Mouse (Mus musculus): ENCODE measurements around the gene Etv3. TPM values are rescaled to one million over a fixed set of nuclear protein-coding genes. Genes with fewer than 3 reads are reported as not detected.
"Not testable (repeated sequence)": the region's sequence is repeated elsewhere in the genome, so short reads cannot be mapped to it uniquely, and the experiment has no call there.

Gene Etv3
- 12.1 and 12.4 TPM in 2 replicates for polyA plus RNA-seq (2015; fragmentation: Nextera tagmentation; extraction: Ambion mirVana)

DNA sequence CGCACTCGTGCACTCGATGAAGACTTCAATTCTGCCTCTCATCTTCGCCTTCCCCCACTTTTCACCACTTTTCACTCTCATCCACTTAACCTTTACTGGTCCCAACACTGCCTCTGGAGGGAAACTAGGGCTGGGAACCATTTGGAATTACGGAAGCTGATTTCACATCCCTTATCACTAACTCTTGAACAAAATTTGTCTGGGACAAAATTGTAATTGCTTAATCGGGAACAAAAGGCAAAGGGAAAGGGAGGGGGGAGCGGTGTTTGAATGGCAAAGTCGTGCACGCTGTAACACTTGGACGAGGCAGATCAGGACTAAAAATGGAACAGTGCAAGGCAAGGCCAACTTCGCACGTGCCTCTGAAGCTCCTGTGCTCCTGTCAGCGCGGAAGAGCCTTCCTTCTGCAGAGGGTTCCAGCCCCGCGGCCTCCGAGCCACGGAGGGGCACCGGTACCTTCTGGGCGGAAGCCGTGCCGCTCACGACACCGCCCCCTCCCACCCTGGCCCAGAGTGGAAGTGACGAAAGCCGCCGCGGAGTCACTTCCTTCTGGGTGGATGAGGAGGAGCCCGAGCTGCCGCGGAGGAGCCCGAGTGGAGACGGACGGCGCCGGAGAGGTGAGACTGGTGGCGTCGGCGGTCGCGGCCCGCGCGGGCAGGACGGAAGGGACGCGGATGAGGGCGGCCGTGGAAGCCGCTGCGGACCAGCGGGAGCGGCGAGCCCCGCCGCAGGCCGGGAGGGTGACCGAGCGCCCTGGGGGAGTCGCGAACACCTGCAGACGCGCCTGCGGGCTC lies at the start of gene Etv3:
Gene Etv3 (plus strand): TSS at position 365 of the 794 bp plus-strand sequence.
- 4% methylated on average over 59 of the region's 64 CpGs for WGBS
- peaks cover 12% of the 10 kb centered on the region for H3K4me1 ChIP-seq (replicated peaks; ENCODE audit: control insufficient read depth, insufficient read depth, low read length)
- peak; percentile 99 for ATAC-seq
- peak within 1 kb of the TSS; percentile 91 for H3K9ac ChIP-seq (replicated peaks; ENCODE audit: low read depth, low read length)
- no peaks in the 10 kb centered on the region for H3K27me3 ChIP-seq (replicated peaks; ENCODE audit: control insufficient read depth, insufficient read depth, low read length)
- H3K4me3 ChIP-seq (replicated peaks; ENCODE audit: low read length): peak within 1 kb of the TSS; percentile 77
- peaks cover 21% of the 10 kb centered on the region for H3K36me3 ChIP-seq (ENCODE audit: control insufficient read depth, insufficient read depth)
- H3K9me3 ChIP-seq (ENCODE audit: control insufficient read depth, low read length): no peaks in the 10 kb centered on the region
- peak within 1 kb of the TSS; percentile 78 for H3K4me2 ChIP-seq (ENCODE audit: low read length)
- H3K27ac ChIP-seq (ENCODE audit: low read length): peak within 1 kb of the TSS; percentile 86

DNA sequence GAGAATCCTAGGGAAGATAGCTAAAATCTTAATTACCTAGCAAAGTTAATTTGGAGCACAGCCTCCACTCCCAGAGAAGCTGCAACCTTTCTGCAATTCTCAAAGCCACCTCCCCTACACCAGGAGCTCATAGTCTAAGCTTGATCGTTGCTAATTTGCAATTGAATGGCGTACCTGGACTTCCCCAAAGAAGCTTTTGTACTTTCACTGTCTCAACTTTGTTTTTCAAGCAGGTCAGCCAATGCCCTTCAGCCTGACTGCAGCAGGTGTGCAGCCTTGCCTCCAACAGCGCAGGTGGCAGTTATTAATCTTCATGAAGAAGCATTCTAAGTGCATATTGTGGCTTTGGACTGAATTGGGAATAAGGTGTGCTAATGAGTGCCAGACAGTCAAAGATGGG lies 47.3 kb upstream of the Etv3 start:
- ATAC-seq; H3K4me1 ChIP-seq (replicated peaks; ENCODE audit: control insufficient read depth, insufficient read depth, low read length); H3K27ac ChIP-seq (ENCODE audit: low read length); H3K9me3 ChIP-seq (ENCODE audit: control insufficient read depth, low read length); H3K4me3 ChIP-seq (replicated peaks; ENCODE audit: low read length); H3K4me2 ChIP-seq (ENCODE audit: low read length); H3K9ac ChIP-seq (replicated peaks; ENCODE audit: low read depth, low read length); H3K27me3 ChIP-seq (replicated peaks; ENCODE audit: control insufficient read depth, insufficient read depth, low read length); H3K36me3 ChIP-seq (ENCODE audit: control insufficient read depth, insufficient read depth): not testable (repeated sequence)
- WGBS: 91% methylated on average over 3 of the region's 3 CpGs

DNA sequence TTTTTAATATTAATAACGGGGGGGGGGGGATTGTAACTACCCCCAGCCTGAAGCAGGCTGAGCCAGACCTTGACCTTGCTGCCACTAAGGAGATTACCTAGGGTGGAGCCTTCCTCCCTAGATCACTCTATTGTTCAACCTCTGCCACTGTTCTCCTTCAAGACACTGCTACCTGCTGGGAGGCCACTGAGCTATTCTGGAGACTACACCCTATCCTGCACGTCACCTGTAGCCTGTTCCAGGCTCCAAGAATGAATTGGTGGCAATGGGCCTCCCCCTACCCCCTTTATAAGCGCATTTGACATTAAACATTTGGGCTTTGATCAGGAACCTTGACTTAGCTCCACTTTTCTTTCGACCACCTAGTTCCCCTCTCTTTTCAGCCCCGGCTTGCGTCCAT lies 46.6 kb upstream of the Etv3 start:
- H3K9me3 ChIP-seq (ENCODE audit: control insufficient read depth, low read length); H3K4me1 ChIP-seq (replicated peaks; ENCODE audit: control insufficient read depth, insufficient read depth, low read length); H3K4me2 ChIP-seq (ENCODE audit: low read length); H3K27me3 ChIP-seq (replicated peaks; ENCODE audit: control insufficient read depth, insufficient read depth, low read length); H3K36me3 ChIP-seq (ENCODE audit: control insufficient read depth, insufficient read depth); H3K9ac ChIP-seq (replicated peaks; ENCODE audit: low read depth, low read length); ATAC-seq; H3K27ac ChIP-seq (ENCODE audit: low read length); H3K4me3 ChIP-seq (replicated peaks; ENCODE audit: low read length): not testable (repeated sequence)
- WGBS: 89% methylated on average over 6 of the region's 6 CpGs

DNA sequence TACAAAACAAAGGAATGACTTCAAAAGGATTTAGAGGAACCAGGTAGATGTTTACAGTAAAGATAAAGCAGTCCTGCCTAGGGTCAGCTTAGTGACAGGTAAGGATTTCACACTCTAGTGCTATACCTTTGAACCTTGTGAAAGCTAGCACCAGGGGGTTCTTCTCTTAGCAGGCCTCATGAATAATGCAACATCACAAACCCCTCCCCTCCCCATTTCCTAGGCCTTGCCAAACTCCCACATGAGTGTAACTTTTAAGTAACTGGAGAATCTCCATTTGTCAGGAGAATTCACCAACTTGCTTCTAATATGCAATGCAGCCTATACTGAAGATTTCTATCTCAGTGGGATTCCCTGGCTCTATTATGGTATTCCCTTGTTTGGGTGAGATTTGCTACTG lies 46.0 kb upstream of the Etv3 start:
- not testable (repeated sequence) for H3K9ac ChIP-seq (replicated peaks; ENCODE audit: low read depth, low read length); H3K4me2 ChIP-seq (ENCODE audit: low read length)

DNA sequence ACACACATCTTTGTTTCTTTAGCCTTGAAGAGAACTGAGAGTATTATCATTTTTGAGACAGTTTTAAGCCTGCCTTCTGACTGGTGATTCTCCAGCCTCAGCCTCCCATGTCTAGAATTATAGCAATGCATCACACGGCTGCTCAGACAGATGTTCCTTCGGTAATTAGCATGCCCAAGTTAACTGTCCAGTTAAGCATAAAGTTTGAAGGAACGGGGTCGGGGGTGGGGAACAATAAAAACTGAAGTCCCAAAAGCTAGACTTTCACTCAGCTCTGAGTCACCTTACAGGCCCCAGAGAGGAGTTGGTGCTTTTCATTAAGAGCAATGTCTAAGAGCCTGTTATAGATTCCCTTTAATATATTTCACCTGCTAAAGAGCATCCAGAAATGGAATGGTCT lies 37.8 kb upstream of the Etv3 start:
- ATAC-seq: no peak
- no peaks in the 10 kb centered on the region for H3K4me1 ChIP-seq (replicated peaks; ENCODE audit: control insufficient read depth, insufficient read depth, low read length)
- H3K4me3 ChIP-seq (replicated peaks; ENCODE audit: low read length): no peak overlapping the region
- WGBS: 63% methylated on average over 4 of the region's 4 CpGs
- H3K27me3 ChIP-seq (replicated peaks; ENCODE audit: control insufficient read depth, insufficient read depth, low read length): no peaks in the 10 kb centered on the region
- H3K9ac ChIP-seq (replicated peaks; ENCODE audit: low read depth, low read length): no peak overlapping the region
- no peak overlapping the region for H3K4me2 ChIP-seq (ENCODE audit: low read length)
- H3K27ac ChIP-seq (ENCODE audit: low read length): no peak overlapping the region
- H3K36me3 ChIP-seq (ENCODE audit: control insufficient read depth, insufficient read depth): no peaks in the 10 kb centered on the region
- no peaks in the 10 kb centered on the region for H3K9me3 ChIP-seq (ENCODE audit: control insufficient read depth, low read length)

More for the DNA sequence above, 46.0 kb upstream of the Etv3 start:
- H3K36me3 ChIP-seq (ENCODE audit: control insufficient read depth, insufficient read depth); H3K4me3 ChIP-seq (replicated peaks; ENCODE audit: low read length); H3K27me3 ChIP-seq (replicated peaks; ENCODE audit: control insufficient read depth, insufficient read depth, low read length); H3K9me3 ChIP-seq (ENCODE audit: control insufficient read depth, low read length); H3K27ac ChIP-seq (ENCODE audit: low read length); H3K4me1 ChIP-seq (replicated peaks; ENCODE audit: control insufficient read depth, insufficient read depth, low read length); ATAC-seq: not testable (repeated sequence)

DNA sequence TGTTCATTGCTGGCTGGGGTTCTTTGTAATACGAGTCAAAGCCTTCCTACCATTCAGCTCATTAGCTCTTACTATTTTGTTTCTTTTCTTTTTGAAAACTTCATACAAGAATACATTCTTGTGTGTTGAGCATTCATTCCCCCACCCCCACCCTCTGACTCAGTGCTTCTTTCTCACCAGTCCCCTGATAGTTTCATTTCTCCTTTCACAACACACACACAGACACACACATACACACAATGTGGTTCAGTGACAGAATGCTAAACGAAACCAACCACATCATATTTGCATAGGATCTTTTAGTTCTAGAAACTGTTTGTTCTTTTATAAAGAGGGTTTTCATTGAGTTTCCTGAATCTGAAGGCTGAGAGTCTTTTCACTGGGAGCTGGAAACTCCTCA lies 37.3 kb upstream of the Etv3 start:
- Histone ChIP-seq H3K9ac (replicated peaks; ENCODE audit: low read depth, low read length) (no peak overlapping the region), H3K36me3 (ENCODE audit: control insufficient read depth, insufficient read depth) (no peaks in the 10 kb centered on the region), H3K27ac (ENCODE audit: low read length) (no peak overlapping the region), H3K4me1 (replicated peaks; ENCODE audit: control insufficient read depth, insufficient read depth, low read length) (no peaks in the 10 kb centered on the region), H3K4me3 (replicated peaks; ENCODE audit: low read length) (no peak overlapping the region), H3K9me3 (ENCODE audit: control insufficient read depth, low read length) (no peaks in the 10 kb centered on the region), H3K27me3 (replicated peaks; ENCODE audit: control insufficient read depth, insufficient read depth, low read length) (no peaks in the 10 kb centered on the region), H3K4me2 (ENCODE audit: low read length) (no peak overlapping the region)
- 11% methylated on average over 2 of the region's 2 CpGs for WGBS
- no peak for ATAC-seq

DNA sequence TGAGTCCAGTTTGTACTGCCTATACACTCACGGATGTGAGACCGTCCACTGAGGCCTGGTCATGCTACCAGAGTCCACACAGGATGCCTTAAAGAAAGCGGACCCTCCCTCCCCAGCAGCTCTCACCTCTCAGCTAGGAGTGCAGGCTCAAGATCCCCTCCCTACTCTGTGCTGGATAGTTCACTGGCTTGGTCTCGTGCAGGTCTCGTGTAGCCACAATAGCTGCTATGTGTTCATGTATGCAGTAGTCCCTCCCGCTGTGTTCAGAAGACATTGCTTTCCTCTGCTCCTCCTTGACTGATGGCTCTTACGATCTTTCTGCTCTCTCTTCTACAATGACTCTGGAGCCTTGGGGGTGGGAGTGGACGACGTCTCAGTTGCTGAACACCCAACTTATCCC lies 26.9 kb upstream of the Etv3 start:
- no peaks in the 10 kb centered on the region for H3K4me1 ChIP-seq (replicated peaks; ENCODE audit: control insufficient read depth, insufficient read depth, low read length)
- no peak overlapping the region for H3K4me2 ChIP-seq (ENCODE audit: low read length)
- H3K27me3 ChIP-seq (replicated peaks; ENCODE audit: control insufficient read depth, insufficient read depth, low read length): no peaks in the 10 kb centered on the region
- H3K9me3 ChIP-seq (ENCODE audit: control insufficient read depth, low read length): no peaks in the 10 kb centered on the region
- H3K4me3 ChIP-seq (replicated peaks; ENCODE audit: low read length): no peak overlapping the region
- no peaks in the 10 kb centered on the region for H3K36me3 ChIP-seq (ENCODE audit: control insufficient read depth, insufficient read depth)
- 87% methylated on average over 9 of the region's 9 CpGs for WGBS
- no peak overlapping the region for H3K27ac ChIP-seq (ENCODE audit: low read length)
- ATAC-seq: no peak
- no peak overlapping the region for H3K9ac ChIP-seq (replicated peaks; ENCODE audit: low read depth, low read length)

DNA sequence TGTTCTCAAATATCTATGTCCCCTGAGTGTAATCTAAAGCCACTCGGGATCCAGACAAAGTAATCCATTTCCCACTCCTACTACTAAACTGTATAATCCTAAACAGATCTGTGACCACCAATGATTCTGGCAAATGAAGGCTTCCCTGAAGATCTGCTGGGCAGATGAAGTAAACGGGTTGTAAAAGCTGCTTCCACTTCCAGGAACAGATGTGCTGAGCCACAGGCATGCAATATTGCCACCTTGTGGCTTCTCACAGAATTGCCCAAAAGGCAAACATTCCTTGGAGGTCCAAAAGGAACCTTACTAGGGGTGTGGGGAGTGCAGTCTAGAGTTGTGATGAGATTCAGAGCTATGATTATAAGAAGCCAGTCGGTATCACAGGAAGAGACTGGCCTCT lies 26.1 kb upstream of the Etv3 start:
- Histone ChIP-seq H3K9ac (replicated peaks; ENCODE audit: low read depth, low read length) (no peak overlapping the region), H3K4me3 (replicated peaks; ENCODE audit: low read length) (no peak overlapping the region), H3K4me2 (ENCODE audit: low read length) (no peak overlapping the region), H3K9me3 (ENCODE audit: control insufficient read depth, low read length) (no peaks in the 10 kb centered on the region), H3K27ac (ENCODE audit: low read length) (no peak overlapping the region), H3K4me1 (replicated peaks; ENCODE audit: control insufficient read depth, insufficient read depth, low read length) (no peaks in the 10 kb centered on the region), H3K27me3 (replicated peaks; ENCODE audit: control insufficient read depth, insufficient read depth, low read length) (no peaks in the 10 kb centered on the region), H3K36me3 (ENCODE audit: control insufficient read depth, insufficient read depth) (no peaks in the 10 kb centered on the region)
- ATAC-seq: peak; percentile 59; the same call in 1 of the 2 replicates
- WGBS: 11% methylated on average over 3 of the region's 3 CpGs

DNA sequence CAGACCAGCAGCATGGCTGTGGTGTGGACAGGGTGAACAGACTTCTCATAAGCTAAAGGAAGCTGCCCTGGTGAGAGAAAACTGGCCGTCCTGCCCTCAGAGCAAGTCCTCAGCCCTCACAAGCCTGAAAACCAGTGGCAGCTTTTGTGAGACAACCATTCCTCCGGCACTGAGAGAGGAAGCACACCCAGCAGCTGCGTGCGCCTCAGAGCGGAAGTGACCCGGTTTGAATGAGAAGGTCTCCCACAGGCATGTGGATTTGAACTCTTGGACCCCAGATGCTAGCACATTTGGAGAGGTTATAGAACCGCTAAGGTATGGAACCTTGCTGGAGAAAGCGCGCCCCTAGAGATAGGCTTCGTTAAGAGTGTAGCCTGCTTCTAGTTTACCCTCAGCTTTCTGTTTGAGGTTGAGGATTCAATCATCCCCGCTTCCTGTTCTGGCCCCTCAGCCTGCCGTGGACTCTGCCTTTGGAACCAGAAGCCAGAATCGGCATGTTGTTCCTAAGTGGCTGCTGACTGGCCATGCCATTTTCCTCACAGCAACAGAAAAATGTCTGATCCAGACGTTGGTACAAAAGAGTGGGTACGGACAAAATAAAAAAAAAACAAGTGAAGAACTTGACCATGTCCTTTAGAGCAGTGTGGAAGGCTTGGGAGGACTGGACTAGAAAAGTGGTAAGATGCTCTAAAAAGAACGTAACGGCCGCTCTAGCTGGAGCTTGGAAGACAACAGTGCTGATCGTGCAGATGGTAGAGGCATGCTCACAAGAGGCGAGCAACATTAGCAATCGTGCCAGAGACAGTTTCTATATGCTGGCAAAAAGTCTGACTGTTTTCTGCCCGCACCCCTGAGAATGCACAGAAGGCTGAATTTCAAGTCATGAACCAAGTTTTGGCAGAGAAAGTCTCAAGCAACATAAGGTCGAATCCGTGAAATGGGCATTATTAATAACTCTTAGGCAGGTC lies 24.8 kb upstream of the Etv3 start:
- 74% methylated on average over 24 of the region's 24 CpGs for WGBS

More for the DNA sequence above, 24.8 kb upstream of the Etv3 start:
- no peaks in the 10 kb centered on the region for H3K36me3 ChIP-seq (ENCODE audit: control insufficient read depth, insufficient read depth)
- H3K9me3 ChIP-seq (ENCODE audit: control insufficient read depth, low read length): no peaks in the 10 kb centered on the region
- H3K4me3 ChIP-seq (replicated peaks; ENCODE audit: low read length): no peak overlapping the region
- no peak overlapping the region for H3K9ac ChIP-seq (replicated peaks; ENCODE audit: low read depth, low read length)
- no peak overlapping the region for H3K4me2 ChIP-seq (ENCODE audit: low read length)
- H3K27me3 ChIP-seq (replicated peaks; ENCODE audit: control insufficient read depth, insufficient read depth, low read length): no peaks in the 10 kb centered on the region
- no peak overlapping the region for H3K27ac ChIP-seq (ENCODE audit: low read length)
- ATAC-seq: no peak
- no peaks in the 10 kb centered on the region for H3K4me1 ChIP-seq (replicated peaks; ENCODE audit: control insufficient read depth, insufficient read depth, low read length)
